Mouse (Mus musculus): ENCODE results near the gene Mast3. TPM values are rescaled to one million over a fixed set of nuclear protein-coding genes. Genes with fewer than 3 reads are reported as not detected.
"Not testable (repeated sequence)": the region's sequence is repeated elsewhere in the genome, so short reads cannot be mapped to it uniquely, and the experiment has no call there.

Mast3 gene
- polyA plus RNA-seq, 1 experiment from 2014 or later: 10.0 TPM

DNA sequence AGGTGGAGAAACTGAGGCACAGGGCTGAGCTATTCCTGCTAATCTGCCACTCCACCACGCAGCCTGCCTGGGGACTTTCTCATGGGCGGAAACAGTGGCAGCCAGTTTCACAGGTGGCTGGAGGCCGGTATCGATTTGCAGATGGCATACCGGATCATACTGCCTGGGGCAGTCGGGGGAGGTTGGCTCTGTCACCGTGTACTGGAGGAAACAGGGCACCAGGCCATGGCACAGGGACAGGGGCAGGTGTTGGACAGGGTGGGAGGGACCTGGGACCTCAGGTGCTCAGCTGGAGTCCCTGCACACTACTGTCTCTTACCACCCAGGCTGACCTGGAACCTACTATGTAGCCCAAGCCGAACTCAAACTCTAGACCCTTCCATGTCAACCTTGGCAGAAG lies 21.0 kb upstream of the Mast3 start:
- Histone ChIP-seq H3K4me3 (replicated peaks; ENCODE audit: low read length) (no peak overlapping the region), H3K4me2 (ENCODE audit: low read depth, low read length) (no peak overlapping the region), H3K27ac (ENCODE audit: low read length) (no peak overlapping the region), H3K9me3 (replicated peaks; ENCODE audit: control insufficient read depth, low read length) (no peaks in the 10 kb centered on the region), H3K36me3 (ENCODE audit: control insufficient read depth, insufficient read depth, low read length) (no peaks in the 10 kb centered on the region), H3K27me3 (ENCODE audit: control insufficient read depth, insufficient read depth, low read length) (no peaks in the 10 kb centered on the region), H3K9ac (ENCODE audit: low read length) (no peak overlapping the region), H3K4me1 (ENCODE audit: control insufficient read depth, insufficient read depth, low read length) (no peaks in the 10 kb centered on the region; the same call in 1 of the 2 replicates)
- ATAC-seq (ENCODE audit: insufficient read depth, low FRiP score): no peak
- 81% methylated on average over 8 of the region's 8 CpGs for WGBS

DNA sequence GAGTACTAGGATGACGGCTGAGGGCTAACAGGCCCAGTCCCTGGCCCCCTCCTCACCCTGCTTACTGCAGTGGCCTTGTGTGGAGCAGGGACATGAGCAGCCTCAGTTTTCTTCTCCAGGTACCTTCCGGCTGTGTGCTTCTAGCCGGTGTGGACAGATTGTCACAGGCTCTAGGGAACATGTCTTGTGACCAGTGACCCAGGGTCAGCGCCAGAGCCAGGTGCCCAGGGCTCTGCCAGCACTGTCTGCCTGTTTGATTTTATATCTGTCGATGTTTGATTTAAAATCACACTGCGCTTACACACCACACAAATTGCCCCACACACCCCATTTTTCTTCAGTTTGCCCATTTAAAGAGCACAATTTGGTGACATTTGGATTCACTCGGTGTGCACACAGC lies 18.9 kb upstream of the Mast3 start:
- Histone ChIP-seq H3K9ac (ENCODE audit: low read length) (no peak overlapping the region), H3K4me2 (ENCODE audit: low read depth, low read length) (no peak overlapping the region)
- 82% methylated on average over 7 of the region's 7 CpGs for WGBS

GRCm38 (mm10) chr8:70822594-70822993 lies 17.7 kb upstream of the Mast3 start:
- not testable (repeated sequence) for H3K4me1 ChIP-seq (ENCODE audit: control insufficient read depth, insufficient read depth, low read length)

More for the DNA sequence above, 18.9 kb upstream of the Mast3 start:
- no peaks in the 10 kb centered on the region for H3K36me3 ChIP-seq (ENCODE audit: control insufficient read depth, insufficient read depth, low read length)
- H3K4me3 ChIP-seq (replicated peaks; ENCODE audit: low read length): no peak overlapping the region
- H3K9me3 ChIP-seq (replicated peaks; ENCODE audit: control insufficient read depth, low read length): no peaks in the 10 kb centered on the region; the same call in 1 of the 2 replicates
- no peaks in the 10 kb centered on the region for H3K27me3 ChIP-seq (ENCODE audit: control insufficient read depth, insufficient read depth, low read length)
- no peak overlapping the region for H3K27ac ChIP-seq (ENCODE audit: low read length)
- H3K4me1 ChIP-seq (ENCODE audit: control insufficient read depth, insufficient read depth, low read length): peaks cover 6% of the 10 kb centered on the region; the same call in 1 of the 2 replicates
- no peak for ATAC-seq (ENCODE audit: insufficient read depth, low FRiP score)

GRCm38 (mm10) chr8:70821992-70822391 lies 17.1 kb upstream of the Mast3 start:
- Histone ChIP-seq H3K9ac (ENCODE audit: low read length) (peak overlapping the region; percentile 38), H3K27ac (ENCODE audit: low read length) (no peak overlapping the region), H3K36me3 (ENCODE audit: control insufficient read depth, insufficient read depth, low read length) (no peaks in the 10 kb centered on the region), H3K4me3 (replicated peaks; ENCODE audit: low read length) (no peak overlapping the region), H3K4me2 (ENCODE audit: low read depth, low read length) (no peak overlapping the region), H3K27me3 (ENCODE audit: control insufficient read depth, insufficient read depth, low read length) (no peaks in the 10 kb centered on the region), H3K9me3 (replicated peaks; ENCODE audit: control insufficient read depth, low read length) (peaks cover 2% of the 10 kb centered on the region; the same call in 1 of the 2 replicates), H3K4me1 (ENCODE audit: control insufficient read depth, insufficient read depth, low read length) (peaks cover 6% of the 10 kb centered on the region; the same call in 1 of the 2 replicates)
- WGBS: 37% methylated on average over 11 of the region's 11 CpGs
- ATAC-seq (ENCODE audit: insufficient read depth, low FRiP score): no peak

More at GRCm38 (mm10) chr8:70822594-70822993, 17.7 kb upstream of the Mast3 start:
- not testable (repeated sequence) for H3K36me3 ChIP-seq (ENCODE audit: control insufficient read depth, insufficient read depth, low read length); H3K27ac ChIP-seq (ENCODE audit: low read length); H3K9me3 ChIP-seq (replicated peaks; ENCODE audit: control insufficient read depth, low read length); H3K4me2 ChIP-seq (ENCODE audit: low read depth, low read length); ATAC-seq (ENCODE audit: insufficient read depth, low FRiP score); H3K4me3 ChIP-seq (replicated peaks; ENCODE audit: low read length); H3K9ac ChIP-seq (ENCODE audit: low read length); H3K27me3 ChIP-seq (ENCODE audit: control insufficient read depth, insufficient read depth, low read length)
- 86% methylated on average over 3 of the region's 3 CpGs for WGBS

- H3K36me3 ChIP-seq (ENCODE audit: control insufficient read depth, insufficient read depth, low read length): no peaks in the 10 kb centered on the region
- H3K27me3 ChIP-seq (ENCODE audit: control insufficient read depth, insufficient read depth, low read length): no peaks in the 10 kb centered on the region
- H3K9me3 ChIP-seq (replicated peaks; ENCODE audit: control insufficient read depth, low read length): peaks cover 2% of the 10 kb centered on the region; the same call in 1 of the 2 replicates
- 17% methylated on average over 30 of the region's 30 CpGs for WGBS
- no peak overlapping the region for H3K4me3 ChIP-seq (replicated peaks; ENCODE audit: low read length)
- peak overlapping the region; percentile 38 for H3K9ac ChIP-seq (ENCODE audit: low read length)
- H3K4me2 ChIP-seq (ENCODE audit: low read depth, low read length): no peak overlapping the region
- H3K27ac ChIP-seq (ENCODE audit: low read length): no peak overlapping the region
- ATAC-seq (ENCODE audit: insufficient read depth, low FRiP score): 0 out of 2 replicates have a peak, but pooled peaks have one; percentile 9
- H3K4me1 ChIP-seq (ENCODE audit: control insufficient read depth, insufficient read depth, low read length): peaks cover 12% of the 10 kb centered on the region; the same call in 1 of the 2 replicates
These were observed 16.6 kb upstream of the Mast3 start for GRCm38 (mm10) chr8:70821399-70821962.

GRCm38 (mm10) chr8:70820101-70820935 lies 15.5 kb upstream of the Mast3 start:
- Histone ChIP-seq H3K9ac (ENCODE audit: low read length) (peak overlapping the region; percentile 51; the same call in 1 of the 2 replicates), H3K36me3 (ENCODE audit: control insufficient read depth, insufficient read depth, low read length) (no peaks in the 10 kb centered on the region), H3K9me3 (replicated peaks; ENCODE audit: control insufficient read depth, low read length) (peaks cover 2% of the 10 kb centered on the region; the same call in 1 of the 2 replicates), H3K4me3 (replicated peaks; ENCODE audit: low read length) (no peak overlapping the region; the same call in 1 of the 2 replicates), H3K4me1 (ENCODE audit: control insufficient read depth, insufficient read depth, low read length) (peaks cover 12% of the 10 kb centered on the region; the same call in 1 of the 2 replicates), H3K27me3 (ENCODE audit: control insufficient read depth, insufficient read depth, low read length) (no peaks in the 10 kb centered on the region), H3K4me2 (ENCODE audit: low read depth, low read length) (peak overlapping the region; percentile 40), H3K27ac (ENCODE audit: low read length) (no peak overlapping the region)
- WGBS: 5% methylated on average over 31 of the region's 31 CpGs
- peak; percentile 84 for ATAC-seq (ENCODE audit: insufficient read depth, low FRiP score)

DNA sequence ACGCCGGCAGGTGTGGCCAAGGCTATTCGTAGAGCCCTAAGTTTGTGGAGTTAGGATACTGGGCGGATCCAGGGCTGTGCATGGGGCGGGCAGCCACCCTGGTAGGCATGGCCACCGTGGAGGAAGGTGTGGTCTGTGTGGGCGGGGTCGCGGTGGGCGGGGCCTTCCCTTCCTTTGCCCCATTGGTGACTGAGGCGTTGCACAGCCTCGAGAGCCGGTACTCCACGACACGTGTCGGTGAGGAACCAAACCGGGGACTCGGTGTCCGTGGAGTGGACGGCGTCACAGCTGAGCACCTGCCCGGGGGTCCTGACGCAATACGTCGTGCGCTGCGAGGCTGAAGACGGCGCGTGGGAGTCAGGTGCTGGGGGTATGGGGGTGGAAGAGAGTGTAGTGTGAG lies 11.8 kb upstream of the Mast3 start:
- peaks cover 5% of the 10 kb centered on the region; the same call in 1 of the 2 replicates for H3K27me3 ChIP-seq (ENCODE audit: control insufficient read depth, insufficient read depth, low read length)
- peak; percentile 65 for ATAC-seq (ENCODE audit: insufficient read depth, low FRiP score)
- 4% methylated on average over 30 of the region's 30 CpGs for WGBS
- peaks cover 12% of the 10 kb centered on the region; the same call in 1 of the 2 replicates for H3K4me1 ChIP-seq (ENCODE audit: control insufficient read depth, insufficient read depth, low read length)
- no peaks in the 10 kb centered on the region for H3K36me3 ChIP-seq (ENCODE audit: control insufficient read depth, insufficient read depth, low read length)
- H3K9me3 ChIP-seq (replicated peaks; ENCODE audit: control insufficient read depth, low read length): peaks cover 2% of the 10 kb centered on the region; the same call in 1 of the 2 replicates
- no peak overlapping the region for H3K27ac ChIP-seq (ENCODE audit: low read length)
- no peak overlapping the region for H3K9ac ChIP-seq (ENCODE audit: low read length)
- peak overlapping the region; percentile 46 for H3K4me2 ChIP-seq (ENCODE audit: low read depth, low read length)
- 0 out of 2 replicates have a peak overlapping the region, but pooled peaks have one; percentile 11 for H3K4me3 ChIP-seq (replicated peaks; ENCODE audit: low read length)

DNA sequence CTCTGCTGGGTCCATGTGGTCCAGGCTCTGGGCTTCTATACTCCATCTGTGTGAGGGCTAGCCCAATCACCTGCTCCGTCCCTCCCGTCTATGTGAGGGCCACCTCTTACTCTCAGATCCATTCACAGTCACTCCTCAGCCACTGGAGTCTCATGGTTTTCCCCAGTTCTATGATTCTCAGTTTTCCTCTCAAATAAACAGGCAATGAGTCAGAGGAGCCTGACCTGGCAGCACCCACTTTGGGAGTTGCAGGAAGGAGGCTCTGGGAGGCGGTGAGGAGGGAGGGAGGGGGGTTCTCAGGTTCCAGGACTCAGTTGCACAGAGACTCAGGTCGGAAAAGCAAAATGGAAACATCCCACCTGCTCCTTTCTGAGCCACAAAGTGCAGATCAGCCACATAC lies 8.0 kb upstream of the Mast3 start:
- 51% methylated on average over 4 of the region's 4 CpGs for WGBS
- Histone ChIP-seq H3K36me3 (ENCODE audit: control insufficient read depth, insufficient read depth, low read length) (no peaks in the 10 kb centered on the region), H3K4me1 (ENCODE audit: control insufficient read depth, insufficient read depth, low read length) (peaks cover 6% of the 10 kb centered on the region; the same call in 1 of the 2 replicates), H3K9ac (ENCODE audit: low read length) (no peak overlapping the region), H3K9me3 (replicated peaks; ENCODE audit: control insufficient read depth, low read length) (no peaks in the 10 kb centered on the region), H3K27ac (ENCODE audit: low read length) (no peak overlapping the region), H3K27me3 (ENCODE audit: control insufficient read depth, insufficient read depth, low read length) (peaks cover 5% of the 10 kb centered on the region; the same call in 1 of the 2 replicates), H3K4me2 (ENCODE audit: low read depth, low read length) (no peak overlapping the region), H3K4me3 (replicated peaks; ENCODE audit: low read length) (no peak overlapping the region)
- no peak for ATAC-seq (ENCODE audit: insufficient read depth, low FRiP score)

DNA sequence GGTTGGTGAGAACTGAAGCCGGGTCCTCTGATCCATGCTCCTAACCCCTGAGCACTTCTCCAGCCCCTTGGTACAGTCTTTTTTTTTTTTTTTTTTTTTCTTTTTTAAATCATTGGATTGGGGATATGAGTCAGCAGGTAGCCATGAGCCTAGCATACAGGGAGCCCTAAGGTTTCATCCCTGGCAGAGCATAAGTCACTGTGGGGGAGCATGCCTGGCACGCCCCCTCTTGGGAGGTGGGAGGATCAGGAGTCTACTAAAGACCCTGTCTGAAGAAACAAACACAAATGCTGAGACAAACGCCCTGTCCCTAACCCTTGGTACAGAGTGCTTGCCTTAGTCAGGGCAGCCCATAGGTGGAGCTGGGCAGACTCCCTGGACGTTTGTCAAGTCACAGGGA lies 7.2 kb upstream of the Mast3 start:
- no peaks in the 10 kb centered on the region for H3K9me3 ChIP-seq (replicated peaks; ENCODE audit: control insufficient read depth, low read length)
- peaks cover 5% of the 10 kb centered on the region; the same call in 1 of the 2 replicates for H3K27me3 ChIP-seq (ENCODE audit: control insufficient read depth, insufficient read depth, low read length)
- 39% methylated on average over 4 of the region's 4 CpGs for WGBS
- peaks cover 6% of the 10 kb centered on the region; the same call in 1 of the 2 replicates for H3K4me1 ChIP-seq (ENCODE audit: control insufficient read depth, insufficient read depth, low read length)
- no peak for ATAC-seq (ENCODE audit: insufficient read depth, low FRiP score)
- H3K4me2 ChIP-seq (ENCODE audit: low read depth, low read length): no peak overlapping the region
- H3K4me3 ChIP-seq (replicated peaks; ENCODE audit: low read length): no peak overlapping the region
- H3K36me3 ChIP-seq (ENCODE audit: control insufficient read depth, insufficient read depth, low read length): no peaks in the 10 kb centered on the region
- H3K27ac ChIP-seq (ENCODE audit: low read length): no peak overlapping the region
- H3K9ac ChIP-seq (ENCODE audit: low read length): no peak overlapping the region
